Mouse (Mus musculus) liver, adult 2 months (tissue): ENCODE measurements around the gene Rag2.

ENCODE experiments used
- CTCF ChIP-seq: fragments of 200-500 bp; IDR thresholded peaks from 2 replicates; pipeline ENCODE4 v1.5.1; 2011; ENCODE audit warnings: low read depth, low read length, control low read depth
- POLR2A ChIP-seq: fragments of 200-500 bp; IDR thresholded peaks from 2 replicates; pipeline ENCODE4 v1.6.1; 2011; ENCODE audit warnings: low read length, control low read depth; ENCODE audit not compliant: insufficient read depth; ENCODE audit errors: extremely low read depth

DNA sequence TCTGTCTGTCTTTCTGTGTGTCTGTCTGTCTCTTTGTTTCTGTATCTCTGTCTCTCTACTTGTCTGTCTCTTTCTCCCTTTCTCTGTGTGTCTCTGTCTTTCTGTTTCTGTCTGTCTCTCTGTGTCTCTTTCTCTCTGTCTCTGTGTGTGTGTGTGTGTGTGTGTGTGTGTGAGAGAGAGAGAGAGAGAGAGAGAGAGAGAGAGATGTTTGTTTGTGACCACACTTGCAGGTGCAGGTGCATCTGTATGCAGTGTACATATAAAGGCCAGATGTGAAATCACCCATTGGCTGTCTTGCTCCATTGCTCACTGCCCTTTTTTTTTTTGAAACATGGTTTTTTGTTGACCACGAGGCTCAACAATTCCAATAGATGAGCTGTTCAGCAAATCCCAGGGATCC, 25.9 kb downstream of the Rag2 start:
- TF ChIP-seq CTCF (no peak), POLR2A (no peak)
